Mouse (Mus musculus) midbrain, postnatal 0 days (tissue): ENCODE measurements around the gene Nt5dc2. TPM values are rescaled to one million over a fixed set of nuclear protein-coding genes. Genes with fewer than 3 reads are reported as not detected.

Experiments used
- ATAC-seq: fragments of 200-750 bp; cut with Nextera tagmentation; 2 replicates; pipeline ENCODE4 v1.8.0; 2017; ENCODE audit warnings: moderate number of reproducible peaks, mild to moderate bottlenecking, moderate TSS enrichment, moderate library complexity; ENCODE audit not compliant: low FRiP score
- DNase-seq: peaks from one replicate; pipeline ENCODE4 v3.0.0-alpha.2; 2015; ENCODE audit warnings: low spot score
- H3K27ac ChIP-seq: fragments of 300-500 bp; sonication (generic); 2 replicates; pipeline ENCODE4 v1.5.1; 2014; ENCODE audit warnings: low read depth, mild to moderate bottlenecking, low read length, mixed read lengths
- H3K27me3 ChIP-seq: fragments of 300-500 bp; sonication (generic); 2 replicates; pipeline ENCODE4 v1.6.1; 2014; ENCODE audit warnings: low read length, control low read depth, mixed read lengths; ENCODE audit not compliant: insufficient read depth
- H3K36me3 ChIP-seq: fragments of 300-500 bp; sonication (generic); 2 replicates; pipeline ENCODE4 v1.6.1; 2014; ENCODE audit warnings: low read length, control low read depth, mixed read lengths; ENCODE audit not compliant: insufficient read depth
- H3K4me1 ChIP-seq: fragments of 300-500 bp; sonication (generic); 2 replicates; pipeline ENCODE4 v1.6.1; 2014; ENCODE audit warnings: mild to moderate bottlenecking, control low read depth, antibody characterized with exemption, low read length, mixed read lengths; ENCODE audit not compliant: insufficient read depth
- H3K4me2 ChIP-seq: fragments of 300-500 bp; sonication (generic); 2 replicates; pipeline ENCODE4 v1.6.1; 2014; ENCODE audit warnings: low read depth, mild to moderate bottlenecking, low read length, mixed read lengths; ENCODE audit not compliant: poor library complexity, severe bottlenecking
- H3K4me3 ChIP-seq: fragments of 300-500 bp; sonication (generic); 2 replicates; pipeline ENCODE4 v1.5.1; 2014; ENCODE audit warnings: low read depth, mild to moderate bottlenecking, low read length, moderate library complexity
- H3K9ac ChIP-seq: fragments of 300-500 bp; sonication (generic); replicated peaks from 2 replicates; pipeline ENCODE4 v1.6.1; 2014; ENCODE audit warnings: mild to moderate bottlenecking, low read length, moderate library complexity, mixed read lengths; ENCODE audit not compliant: poor library complexity, severe bottlenecking
- H3K9me3 ChIP-seq: fragments of 300-500 bp; sonication (generic); 2 replicates; pipeline ENCODE4 v1.6.1; 2016; ENCODE audit warnings: low read length, control low read depth
- CTCF ChIP-seq: IDR thresholded peaks from 2 replicates; pipeline ENCODE4 v1.5.1; 2016; ENCODE audit warnings: antibody characterized with exemption, mild to moderate bottlenecking
- WGBS: fragments of 180-500 bp; shearing (Covaris S2); extraction: QIAGEN DNeasy Blood & Tissue Kit; methylation state at CpG from one replicate; pipeline ENCODE4 v1.1.7; 2014; 5-methylcytosine and 5-hydroxymethylcytosine counted together
- polyA plus RNA-seq: library from polyadenylated mRNA; unstranded; fragments of >200 nt; fragmentation: Nextera tagmentation; extraction: Ambion mirVana; gene quantifications from 2 replicates; pipeline ENCODE4 v1.2.1, GENCODE M21; 2015
- total RNA-seq: library from RNA; depleted of rRNA; stranded (reverse); fragments of >200 nt; gene quantifications from 2 replicates; pipeline ENCODE4 v1.2.3, GENCODE M21; 2014; rRNA removed

The Nt5dc2 gene
- total and polyA plus RNA-seq, 2 experiments from 2014 or later = 132 to 171 TPM

DNA sequence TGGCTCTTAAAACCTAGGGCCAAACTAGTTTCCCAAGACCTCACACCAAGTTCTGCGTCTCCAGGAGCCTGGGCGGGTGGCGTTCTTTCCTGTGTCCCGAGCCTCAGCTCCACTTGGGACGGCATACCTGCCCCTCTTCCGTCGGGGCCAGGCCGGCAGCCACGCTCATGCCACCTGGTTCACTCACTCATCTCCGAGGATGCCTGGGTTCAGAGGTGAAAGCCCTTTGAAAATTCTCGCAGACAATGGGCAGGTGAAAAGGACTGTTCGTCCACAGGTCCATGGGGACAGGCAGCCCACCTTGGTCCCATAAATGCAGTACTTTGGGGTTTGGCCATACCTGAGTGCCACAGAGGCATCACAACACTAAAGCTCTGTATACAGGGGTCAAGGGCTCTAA is 53.3 kb downstream of the Nt5dc2 start:
- Histone ChIP-seq H3K4me1 (no peaks in the 10 kb centered on the region; the same call in 1 of the 2 replicates), H3K4me2 (no peak overlapping the region), H3K27me3 (no peaks in the 10 kb centered on the region), H3K36me3 (peaks cover 85% of the 10 kb centered on the region), H3K4me3 (no peak overlapping the region), H3K27ac (no peak overlapping the region), H3K9me3 (no peaks in the 10 kb centered on the region), H3K9ac (no peak overlapping the region)
- 91% methylated on average over 12 of the region's 12 CpGs for WGBS
- DNase-seq (no peak), ATAC-seq (no peak)
- no peak for TF ChIP-seq CTCF

DNA sequence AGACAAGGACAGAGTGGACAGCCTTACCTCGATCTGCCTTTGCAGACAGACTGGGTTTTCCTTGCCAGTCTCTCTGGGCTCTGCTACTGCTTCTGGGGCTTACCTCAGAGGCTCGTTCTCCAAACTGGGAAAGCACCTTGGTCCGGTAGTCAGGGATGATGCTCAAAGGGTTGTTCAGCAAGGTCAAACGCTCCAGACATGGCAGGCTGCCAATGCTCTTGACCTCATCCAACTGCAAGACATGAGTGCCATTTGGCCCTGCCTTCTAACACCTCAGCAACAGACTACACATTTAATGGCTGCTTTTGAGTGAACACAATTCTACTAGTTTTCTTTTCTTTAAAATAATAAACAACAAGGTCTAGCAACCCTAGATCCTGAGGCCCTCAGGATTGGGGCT is 55.8 kb downstream of the Nt5dc2 start:
- Histone ChIP-seq H3K9me3 (no peaks in the 10 kb centered on the region), H3K4me2 (no peak overlapping the region), H3K36me3 (peaks cover 89% of the 10 kb centered on the region), H3K9ac (no peak overlapping the region), H3K27me3 (no peaks in the 10 kb centered on the region), H3K4me1 (no peaks in the 10 kb centered on the region; the same call in 1 of the 2 replicates), H3K4me3 (no peak overlapping the region), H3K27ac (no peak overlapping the region)
- WGBS = 91% methylated on average over 4 of the region's 4 CpGs
- no peak for ATAC-seq
- no peak for TF ChIP-seq CTCF
- no peak for DNase-seq

Other genes starting within 250 kb of the Nt5dc2 start
- not detected in 2 replicates for gene Itih4, start 244.6 kb upstream of the Nt5dc2 start, total RNA-seq
- gene Itih4, start 244.6 kb upstream of the Nt5dc2 start, polyA plus RNA-seq = not detected in 2 replicates
- 4.5 and 5.3 TPM in 2 replicates for gene Itih3, start 207.3 kb upstream of the Nt5dc2 start, total RNA-seq
- 5.6 and 6.1 TPM in 2 replicates for gene Itih3, start 207.3 kb upstream of the Nt5dc2 start, polyA plus RNA-seq
- gene Itih1, start 187.8 kb upstream of the Nt5dc2 start, total RNA-seq = not detected in 2 replicates
- gene Itih1, start 187.8 kb upstream of the Nt5dc2 start, polyA plus RNA-seq = not detected in 2 replicates
- 15.6 and 17.7 TPM in 2 replicates for gene Nek4, start 179.7 kb upstream of the Nt5dc2 start, total RNA-seq
- 12.8 and 13.8 TPM in 2 replicates for gene Nek4, start 179.7 kb upstream of the Nt5dc2 start, polyA plus RNA-seq
- 39.2 and 51.3 TPM in 2 replicates for gene Glt8d1, start 129.7 kb upstream of the Nt5dc2 start, total RNA-seq
- gene Glt8d1, start 129.7 kb upstream of the Nt5dc2 start, polyA plus RNA-seq = 42.9 and 49.6 TPM in 2 replicates
- gene Spcs1, start 129.4 kb upstream of the Nt5dc2 start, total RNA-seq = 244 and 256 TPM in 2 replicates
- 408 and 415 TPM in 2 replicates for gene Spcs1, start 129.4 kb upstream of the Nt5dc2 start, polyA plus RNA-seq
- 51.2 and 81.5 TPM in 2 replicates for gene Pbrm1, start 111.9 kb upstream of the Nt5dc2 start, total RNA-seq
- 71.3 and 84.8 TPM in 2 replicates for gene Pbrm1, start 111.9 kb upstream of the Nt5dc2 start, polyA plus RNA-seq
- gene Gnl3, start 111.9 kb upstream of the Nt5dc2 start, total RNA-seq = 37.8 and 42.8 TPM in 2 replicates
- 57.7 and 70.5 TPM in 2 replicates for gene Gnl3, start 111.9 kb upstream of the Nt5dc2 start, polyA plus RNA-seq
- gene Smim4, start 2.1 kb upstream of the Nt5dc2 start, total RNA-seq = 3.2 and 4.3 TPM in 2 replicates
- gene Smim4, start 2.1 kb upstream of the Nt5dc2 start, polyA plus RNA-seq = 41.6 and 47.5 TPM in 2 replicates
- 25.5 and 31.4 TPM in 2 replicates for gene Stab1, start 37.6 kb downstream of the Nt5dc2 start, total RNA-seq
- 9.0 and 11.7 TPM in 2 replicates for gene Stab1, start 37.6 kb downstream of the Nt5dc2 start, polyA plus RNA-seq
- 1.9 and 7.4 TPM in 2 replicates for gene Tnnc1, start 77.3 kb downstream of the Nt5dc2 start, total RNA-seq
- 4.6 and 4.8 TPM in 2 replicates for gene Tnnc1, start 77.3 kb downstream of the Nt5dc2 start, polyA plus RNA-seq
- 391 and 398 TPM in 2 replicates for gene Nisch, start 85.9 kb downstream of the Nt5dc2 start, total RNA-seq
- gene Nisch, start 85.9 kb downstream of the Nt5dc2 start, polyA plus RNA-seq = 261 and 274 TPM in 2 replicates
- gene Sema3g, start 86.8 kb downstream of the Nt5dc2 start, total RNA-seq = 3.1 and 4.1 TPM in 2 replicates
- 0.36 and 0.44 TPM in 2 replicates for gene Sema3g, start 86.8 kb downstream of the Nt5dc2 start, polyA plus RNA-seq
- gene Phf7, start 120.3 kb downstream of the Nt5dc2 start, total RNA-seq = 4.4 and 6.6 TPM in 2 replicates
- 8.7 and 10.2 TPM in 2 replicates for gene Phf7, start 120.3 kb downstream of the Nt5dc2 start, polyA plus RNA-seq
- gene Bap1, start 120.4 kb downstream of the Nt5dc2 start, total RNA-seq = 103 and 128 TPM in 2 replicates
- 112 and 116 TPM in 2 replicates for gene Bap1, start 120.4 kb downstream of the Nt5dc2 start, polyA plus RNA-seq
- gene Dnah1, start 192.8 kb downstream of the Nt5dc2 start, total RNA-seq = 4.2 and 7.8 TPM in 2 replicates
- 3.1 and 3.4 TPM in 2 replicates for gene Dnah1, start 192.8 kb downstream of the Nt5dc2 start, polyA plus RNA-seq
- gene Capn7, start 205.6 kb downstream of the Nt5dc2 start, total RNA-seq = 73.7 and 84.3 TPM in 2 replicates
- gene Capn7, start 205.6 kb downstream of the Nt5dc2 start, polyA plus RNA-seq = 55.9 and 56.8 TPM in 2 replicates